Mouse (Mus musculus) gastrocnemius, postnatal 10 days (tissue): Measurements from ENCODE around the gene Ddah2. TPM values are rescaled to one million over a fixed set of nuclear protein-coding genes. Genes with fewer than 3 reads are reported as not detected.

Experiments used
- DNase-seq: peaks from one replicate; pipeline ENCODE4 v3.0.0; 2021; ENCODE audit warnings: mixed read lengths
- long read RNA-seq, 2 experiments: library from polyadenylated mRNA; stranded (forward); transcript quantifications; one replicate each; pipeline ENCODE4 v2.0.0; 2021
- total RNA-seq, 2 experiments: library from RNA; stranded (reverse); gene quantifications; 2 replicates each; pipeline ENCODE4 v1.2.3; 2021

The Ddah2 gene
- total RNA-seq = 10 to 100 TPM; 45.3 to 51.9 TPM
- long read RNA-seq, experiment 1, transcript Ddah2-201 (7 exons, 1,342 nt) = major isoform, 55 of 73 reads
- long read RNA-seq, experiment 1, partial matches to known transcripts = 6 of 73 reads
- long read RNA-seq, experiment 1, other reads (novel, unspliced or antisense) = 9 of 73 reads
- long read RNA-seq, experiment 2, transcript Ddah2-201 (7 exons, 1,342 nt) = major isoform, 39 of 51 reads
- long read RNA-seq, experiment 2, partial matches to known transcripts = 4 of 51 reads
- long read RNA-seq, experiment 2, other reads (novel, unspliced or antisense) = 6 of 51 reads

DNA sequence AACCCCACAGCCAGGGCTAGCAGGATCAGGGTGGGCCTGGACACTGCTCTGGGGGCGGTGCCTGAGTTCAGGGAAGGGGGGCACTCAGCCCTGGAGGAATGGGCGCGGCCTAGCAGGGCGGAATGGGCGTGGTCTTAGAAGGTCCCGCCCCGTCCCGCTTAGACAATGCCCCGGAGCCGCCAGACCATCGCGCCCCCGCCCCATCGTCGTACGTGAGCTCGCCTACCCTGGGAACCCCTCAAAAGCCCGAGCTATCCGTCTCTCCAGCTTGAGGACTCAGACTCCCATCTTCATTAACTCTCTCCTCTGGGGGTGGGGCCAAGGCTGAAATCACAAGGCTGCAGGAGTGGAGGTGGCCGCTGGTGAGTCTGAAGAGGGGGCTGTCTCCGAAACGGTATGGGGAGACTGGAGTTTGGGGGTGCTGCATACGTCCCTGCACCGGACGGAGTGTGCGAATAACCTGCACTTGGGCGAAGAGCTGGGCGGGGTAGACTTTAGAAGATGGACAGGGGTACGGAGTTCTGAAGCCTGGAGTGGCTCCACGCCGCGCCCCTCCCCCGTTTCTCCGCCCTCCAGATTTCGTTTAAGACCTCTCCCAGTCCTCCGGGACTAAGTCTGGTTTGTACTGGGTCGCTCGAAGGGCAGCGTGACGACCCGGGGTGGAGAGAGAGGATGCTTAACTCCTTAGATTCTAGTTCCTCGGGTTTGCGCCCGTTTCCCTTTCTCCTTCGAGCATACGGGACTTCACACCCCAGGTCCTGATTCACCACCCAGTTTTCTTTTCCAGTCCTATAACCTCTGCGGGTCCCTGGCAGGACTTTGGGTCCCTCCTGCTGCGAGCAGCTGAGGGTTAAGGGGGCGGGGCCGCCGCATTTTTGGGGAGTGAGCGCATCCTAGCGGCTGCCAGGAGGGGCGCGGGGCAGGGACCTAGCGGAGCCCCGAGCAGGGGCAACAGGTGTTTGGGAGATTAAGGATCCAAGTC lies at the start of gene Ddah2:
Gene Ddah2 (plus strand): TSS at position 125 of the 982 bp plus-strand sequence.
- peak; percentile 92 for DNase-seq

GRCm38 (mm10) chr17:35009586-35009985 lies 49.2 kb upstream of the Ddah2 start:
- DNase-seq = no peak

GRCm38 (mm10) chr17:35011440-35011839 lies 47.4 kb upstream of the Ddah2 start:
- DNase-seq = no peak

GRCm38 (mm10) chr17:35012430-35012829 lies 46.4 kb upstream of the Ddah2 start:
- DNase-seq = no peak

- DNase-seq = no peak
Measured at GRCm38 (mm10) chr17:35013221-35013620, 45.6 kb upstream of the Ddah2 start.

GRCm38 (mm10) chr17:35015296-35015695 lies 43.5 kb upstream of the Ddah2 start:
- no peak for DNase-seq

GRCm38 (mm10) chr17:35016376-35016775 lies 42.5 kb upstream of the Ddah2 start, which contains the start of gene Vwa7:
Vwa7 (plus strand) TSS chr17:35016579.
- peak; percentile 42 for DNase-seq

- no peak for DNase-seq
Measured at GRCm38 (mm10) chr17:35016791-35017705, 41.8 kb upstream of the Ddah2 start.

GRCm38 (mm10) chr17:35017706-35018030 lies 41.2 kb upstream of the Ddah2 start:
- no peak for DNase-seq

DNA sequence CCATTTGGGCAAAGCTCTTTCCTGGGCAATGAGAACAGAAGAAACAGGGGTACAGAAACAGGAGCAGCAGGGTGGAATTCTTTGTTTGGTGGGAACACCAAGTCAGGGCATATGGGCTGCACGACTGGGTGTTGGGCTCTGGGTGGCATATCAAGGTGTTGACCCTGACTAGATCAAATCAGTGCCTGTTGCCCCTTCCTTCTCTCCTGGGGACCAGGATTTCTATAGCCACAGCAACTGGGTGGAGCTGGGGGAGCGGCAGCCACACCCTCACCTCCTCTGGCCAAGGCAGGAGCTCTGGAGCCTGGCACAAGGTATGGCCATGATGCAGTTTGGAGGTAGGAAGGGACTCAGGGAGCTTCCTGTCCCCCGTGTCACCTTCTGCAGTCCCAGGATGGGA lies 40.7 kb upstream of the Ddah2 start:
- no peak for DNase-seq

- DNase-seq = no peak
Measured at GRCm38 (mm10) chr17:35019894-35020293, 38.9 kb upstream of the Ddah2 start.

DNA sequence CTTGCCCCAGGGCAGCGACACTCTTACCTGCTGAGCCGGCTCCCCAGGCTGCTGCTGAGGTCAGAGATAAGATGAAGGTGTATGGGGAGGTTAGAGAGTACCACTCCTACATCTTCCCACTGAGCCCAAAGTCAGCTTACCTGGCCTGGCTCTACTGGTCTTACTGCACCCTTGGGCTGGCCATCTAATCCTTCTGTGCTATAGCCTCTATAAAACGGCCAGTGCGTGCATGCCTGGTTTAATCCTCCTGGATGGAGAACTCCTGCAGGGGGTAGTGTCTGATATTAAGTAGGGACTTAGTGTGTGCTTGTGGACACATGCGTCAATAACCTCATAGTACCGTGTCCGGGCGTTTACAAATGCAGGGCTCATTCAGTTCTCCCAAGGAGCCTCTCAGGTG lies 38.3 kb upstream of the Ddah2 start:
- no peak for DNase-seq

DNA sequence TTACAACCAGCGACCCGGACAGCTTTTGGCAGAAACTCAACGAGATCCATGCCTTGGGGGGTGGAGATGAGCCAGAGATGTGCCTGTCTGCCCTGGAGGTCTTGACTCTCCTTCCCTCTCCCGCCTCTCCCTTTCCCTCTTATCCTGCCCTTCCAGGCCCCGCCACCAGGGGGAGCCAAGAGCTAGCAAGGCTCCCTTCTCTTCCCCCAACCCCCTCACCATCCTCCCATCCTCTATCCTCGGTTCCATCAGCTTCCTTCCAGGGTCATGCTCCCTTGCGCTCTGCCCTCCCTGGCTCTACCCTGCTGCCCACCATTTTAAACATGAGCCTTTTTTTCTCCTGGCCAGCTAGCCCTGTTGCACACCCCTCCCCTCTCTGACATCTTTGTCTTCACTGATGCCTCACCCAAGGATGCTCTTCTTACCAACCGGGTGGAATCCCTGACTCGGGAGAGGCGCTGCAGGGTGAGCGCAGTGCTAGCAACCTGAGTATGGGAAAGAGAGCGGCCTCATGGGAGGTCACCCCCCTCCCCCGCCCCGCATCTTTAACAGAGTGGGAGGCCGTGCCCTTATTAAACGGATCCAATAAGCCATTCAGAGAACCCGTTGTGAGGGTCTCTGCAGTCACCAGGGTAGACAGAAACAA lies 37.5 kb upstream of the Ddah2 start:
- DNase-seq = peak; percentile 95

- DNase-seq = no peak
Measured at GRCm38 (mm10) chr17:35021842-35022477, 36.9 kb upstream of the Ddah2 start.

DNA sequence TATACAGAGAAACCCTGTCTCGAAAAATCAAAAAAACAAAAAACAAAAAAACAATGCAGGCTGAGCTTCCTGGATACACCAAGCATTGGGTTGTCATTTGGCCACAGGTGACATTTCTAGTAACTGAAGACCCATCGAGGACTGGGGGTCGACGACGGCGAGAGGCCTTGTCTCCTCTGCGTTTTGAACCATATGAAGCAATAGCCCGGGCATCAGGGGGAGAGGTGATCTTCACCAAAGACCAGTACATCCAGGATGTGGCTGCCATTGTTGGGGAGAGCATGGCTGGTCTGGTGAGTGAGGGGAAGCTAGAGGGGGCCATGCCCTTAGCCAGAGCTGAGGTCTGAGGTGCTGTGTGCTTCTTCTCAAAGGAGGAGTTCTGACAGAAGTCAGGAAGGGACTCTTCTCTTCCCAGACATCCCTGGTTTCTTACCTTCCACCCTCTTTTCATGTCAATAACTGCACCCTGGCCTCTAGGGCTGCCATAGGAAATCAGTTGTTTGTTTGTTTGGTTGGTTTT lies 36.2 kb upstream of the Ddah2 start:
- no peak for DNase-seq

DNA sequence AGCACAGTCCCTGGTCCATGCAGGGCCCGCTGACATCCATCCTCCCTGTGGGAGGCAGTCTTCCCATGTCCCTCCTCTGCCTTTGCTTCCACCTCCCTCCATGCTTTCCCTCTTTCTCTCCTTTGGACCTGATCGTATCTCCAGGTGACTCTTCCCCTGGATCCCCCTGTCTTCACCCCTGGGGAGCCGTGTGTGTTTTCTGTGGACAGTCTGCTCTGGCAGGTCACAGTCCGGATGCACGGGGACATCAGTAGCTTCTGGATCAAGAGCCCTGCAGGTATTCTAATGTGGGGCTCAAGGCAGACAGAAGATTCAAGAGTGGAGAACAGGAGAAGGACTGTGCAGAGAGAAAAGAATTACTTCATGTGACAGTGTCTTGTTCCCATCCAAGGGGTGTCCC lies 35.6 kb upstream of the Ddah2 start:
- DNase-seq = no peak

- DNase-seq = no peak
Measured at GRCm38 (mm10) chr17:35023756-35024155, 35.1 kb upstream of the Ddah2 start.

DNA sequence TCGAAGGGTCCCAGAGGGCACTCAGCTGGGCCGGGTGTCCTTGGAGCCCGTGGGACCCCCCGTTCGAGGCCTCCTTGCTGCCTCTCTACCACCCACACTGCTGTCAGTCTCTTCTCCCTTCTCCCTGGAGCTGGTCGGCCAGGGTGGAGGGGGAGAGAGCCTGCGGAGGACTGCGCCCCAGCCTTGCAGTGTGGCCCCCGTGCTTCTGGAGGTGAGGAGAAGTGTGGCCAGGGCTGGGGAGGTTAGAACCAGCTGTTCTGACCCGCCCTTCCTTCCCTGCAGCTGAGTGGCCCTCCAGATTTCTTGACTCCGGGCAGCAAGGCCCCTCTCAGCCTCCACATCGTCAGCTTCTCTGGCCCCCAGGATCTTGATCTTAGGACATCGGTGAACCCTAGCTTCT lies 34.6 kb upstream of the Ddah2 start:
- DNase-seq = no peak

DNA sequence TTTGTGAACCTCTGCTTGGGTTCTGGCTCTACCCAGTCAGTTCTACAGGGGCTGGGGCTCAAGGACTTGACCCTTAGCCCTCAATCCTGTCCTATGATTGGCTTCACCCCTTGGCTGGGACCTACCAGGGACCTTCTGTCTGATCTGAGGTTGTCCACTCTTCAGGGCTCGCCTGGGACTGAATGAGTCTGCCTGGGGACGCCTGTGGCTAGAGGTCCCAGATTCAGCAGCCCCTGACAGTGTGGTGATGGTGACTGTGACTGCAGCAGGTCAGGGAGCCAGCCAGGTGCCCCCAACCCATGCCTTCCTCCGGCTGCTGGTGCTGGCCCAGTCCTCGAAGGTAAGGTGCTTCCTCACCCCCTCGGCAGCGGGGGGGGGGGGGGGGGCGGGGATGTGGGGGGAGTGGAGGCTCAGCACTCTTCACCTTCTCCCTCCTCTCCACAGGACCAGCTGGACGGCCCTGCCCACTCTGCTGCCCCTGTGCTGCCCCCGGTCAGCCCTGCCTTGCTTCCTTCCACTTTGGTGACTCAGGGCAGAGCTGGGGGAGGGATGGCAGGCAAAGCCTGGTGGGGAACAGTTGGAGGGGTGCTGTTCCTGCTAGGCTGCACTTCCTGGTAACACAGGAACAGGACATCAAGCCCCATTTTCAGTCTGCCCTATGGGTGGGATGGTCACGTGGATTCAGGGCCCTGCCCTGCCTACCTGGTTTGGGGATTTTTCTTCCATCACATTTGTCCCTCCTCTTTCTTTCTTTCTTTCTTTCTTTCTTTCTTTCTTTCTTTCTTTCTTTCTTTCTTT lies 33.9 kb upstream of the Ddah2 start:
- DNase-seq = peak; percentile 12

DNA sequence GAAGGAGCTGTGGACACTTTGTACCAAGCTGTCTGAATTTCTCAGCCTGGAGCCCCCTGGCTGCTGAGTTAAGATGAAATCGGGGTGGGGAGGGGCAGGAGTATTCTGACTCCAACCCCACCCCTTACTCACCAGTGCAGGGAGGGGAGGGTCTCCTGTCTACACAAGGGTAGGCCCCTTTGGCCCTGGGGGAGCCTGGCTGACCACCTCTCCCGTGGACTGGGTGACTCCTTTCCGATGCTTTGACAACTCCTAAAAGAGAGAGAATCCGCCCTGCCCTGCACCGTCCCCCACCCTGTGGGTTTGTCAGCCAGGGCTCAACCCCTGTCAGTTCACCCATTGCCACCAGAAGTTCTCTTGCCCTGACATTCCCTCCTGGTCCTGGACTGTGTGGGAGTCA lies 32.6 kb upstream of the Ddah2 start:
- peak; percentile 14 for DNase-seq
